Mouse (Mus musculus) 416B (cell line): ENCODE measurements at regions not wholly inside any gene's neighbourhood (a gene's known extent, or its start where the extent isn't known, plus 50 kb on each side); places are given as distances from the start of the nearest gene placed in this dataset.
A peak's percentile ranks its signal among the peaks of the same experiment; 100 is the strongest.

Source experiments
- DNase-seq: peaks from one replicate; pipeline ENCODE4 v3.0.0; 2011; ENCODE audit warnings: low read depth

- DNase-seq, result no peak
Measured at GRCm38 (mm10) chr10:17653785-17654184, 69.2 kb upstream of the Cited2 start.

GRCm38 (mm10) chr10:17654308-17654858 is 68.6 kb upstream of the Cited2 start:
- peak; percentile 50 for DNase-seq

- DNase-seq, result no peak
Measured at GRCm38 (mm10) chr10:17655459-17656051, 67.5 kb upstream of the Cited2 start.

GRCm38 (mm10) chr10:17656305-17656704 is 66.7 kb upstream of the Cited2 start:
- DNase-seq, result peak; percentile 34

- DNase-seq, result peak; percentile 29
Measured at GRCm38 (mm10) chr10:17656872-17657482, 66.0 kb upstream of the Cited2 start.

- DNase-seq, result no peak
Measured at GRCm38 (mm10) chr10:17659575-17659974, 63.4 kb upstream of the Cited2 start.

- peak; percentile 83 for DNase-seq
Measured at GRCm38 (mm10) chr10:17660836-17661452, 62.1 kb upstream of the Cited2 start.

GRCm38 (mm10) chr10:17666089-17666488 is 56.9 kb upstream of the Cited2 start:
- DNase-seq, result no peak

- no peak for DNase-seq
Measured at GRCm38 (mm10) chr10:17669401-17669800, 53.6 kb upstream of the Cited2 start.
